Mouse (Mus musculus) layer of hippocampus, postnatal 10 days (tissue): ENCODE data around the gene Aldh1a7. TPM values are rescaled to one million over a fixed set of nuclear protein-coding genes. Genes with fewer than 3 reads are reported as not detected.

Experiments
- total RNA-seq, 2 experiments: library from RNA; stranded (reverse); gene quantifications; 2 replicates each; pipeline ENCODE4 v1.2.3; 2021

Aldh1a7 gene
- total RNA-seq, 2 experiments from 2014 or later = 0.58 to 0.96 TPM

Other genes with a start within 250 kb of the Aldh1a7 start
- 10 to 100 TPM; 22.3 to 24.4 TPM for gene Aldh1a1, start 234.8 kb downstream of the Aldh1a7 start, total RNA-seq
- not detected for gene Tmc1, start 226.6 kb upstream of the Aldh1a7 start, total RNA-seq